Mouse (Mus musculus) c-Kit-positive CD71-positive TER-119-negative erythroid progenitor cells, embryonic 14.5 days (primary cell): Measurements from ENCODE around the gene Rai14.

Experiments used
- DNase-seq: peaks from one replicate; pipeline ENCODE4 v3.0.0-alpha.2; 2013; ENCODE audit warnings: low read depth

The Rai14 gene

GRCm38 (mm10) chr15:10648372-10649109 lies 65.9 kb downstream of the Rai14 start:
- DNase-seq = no peak

- no peak for DNase-seq
These were observed 68.1 kb downstream of the Rai14 start for GRCm38 (mm10) chr15:10646297-10646696.

GRCm38 (mm10) chr15:10645101-10645500 lies 69.3 kb downstream of the Rai14 start:
- DNase-seq = no peak

GRCm38 (mm10) chr15:10643819-10644218 lies 70.6 kb downstream of the Rai14 start:
- DNase-seq = no peak

- no peak for DNase-seq
These were observed 71.2 kb downstream of the Rai14 start for GRCm38 (mm10) chr15:10643224-10643623.

- no peak for DNase-seq
These were observed 72.0 kb downstream of the Rai14 start for GRCm38 (mm10) chr15:10642419-10642818.

- no peak for DNase-seq
These were observed 73.7 kb downstream of the Rai14 start for GRCm38 (mm10) chr15:10640721-10641120.

GRCm38 (mm10) chr15:10637251-10637793 lies 77.1 kb downstream of the Rai14 start:
- DNase-seq = no peak

- DNase-seq = no peak
These were observed 77.6 kb downstream of the Rai14 start for GRCm38 (mm10) chr15:10636844-10637243.

- DNase-seq = no peak
These were observed 79.3 kb downstream of the Rai14 start for GRCm38 (mm10) chr15:10635121-10635520.

- no peak for DNase-seq
These were observed 80.2 kb downstream of the Rai14 start for GRCm38 (mm10) chr15:10634176-10634575.

GRCm38 (mm10) chr15:10633381-10633780 lies 81.0 kb downstream of the Rai14 start:
- no peak for DNase-seq

GRCm38 (mm10) chr15:10632581-10632980 lies 81.8 kb downstream of the Rai14 start:
- DNase-seq = no peak

- DNase-seq = no peak
These were observed 82.4 kb downstream of the Rai14 start for GRCm38 (mm10) chr15:10632060-10632459.

GRCm38 (mm10) chr15:10631541-10631940 lies 82.9 kb downstream of the Rai14 start:
- DNase-seq = no peak

- no peak for DNase-seq
These were observed 85.5 kb downstream of the Rai14 start for GRCm38 (mm10) chr15:10628980-10629346.

GRCm38 (mm10) chr15:10628131-10628979 lies 86.1 kb downstream of the Rai14 start:
- DNase-seq = no peak

- no peak for DNase-seq
These were observed 90.7 kb downstream of the Rai14 start for GRCm38 (mm10) chr15:10623571-10624227.

GRCm38 (mm10) chr15:10621194-10621593 lies 93.2 kb downstream of the Rai14 start:
- DNase-seq = no peak

- DNase-seq = no peak
These were observed 94.7 kb downstream of the Rai14 start for GRCm38 (mm10) chr15:10619678-10620077.

- no peak for DNase-seq
These were observed 96.1 kb downstream of the Rai14 start for GRCm38 (mm10) chr15:10618276-10618675.

GRCm38 (mm10) chr15:10616001-10616400 lies 98.4 kb downstream of the Rai14 start:
- DNase-seq = no peak
